Mouse (Mus musculus): ENCODE measurements around the gene Abca4.
"Not testable (repeated sequence)": the region's sequence is repeated elsewhere in the genome, so short reads cannot be mapped to it uniquely, and the experiment has no call there.

The Abca4 gene

GRCm38 (mm10) chr3:122058439-122059198, 14.4 kb downstream of the Abca4 start:
- DNase-seq (ENCODE audit: low read depth, low spot score): no peak

GRCm38 (mm10) chr3:122062586-122062985, 18.3 kb downstream of the Abca4 start:
- DNase-seq (ENCODE audit: low read depth, low spot score): no peak

GRCm38 (mm10) chr3:122064556-122065410, 20.5 kb downstream of the Abca4 start:
- DNase-seq (ENCODE audit: low read depth, low spot score): no peak

GRCm38 (mm10) chr3:122071769-122072168, 27.5 kb downstream of the Abca4 start:
- DNase-seq (ENCODE audit: low read depth, low spot score): no peak

GRCm38 (mm10) chr3:122072646-122073571, 28.7 kb downstream of the Abca4 start:
- no peak for DNase-seq (ENCODE audit: low read depth, low spot score)

- DNase-seq (ENCODE audit: low read depth, low spot score): no peak
Observed at GRCm38 (mm10) chr3:122073595-122073994, 29.4 kb downstream of the Abca4 start.

GRCm38 (mm10) chr3:122074334-122074733, 30.1 kb downstream of the Abca4 start:
- DNase-seq (ENCODE audit: low read depth, low spot score): no peak

- DNase-seq (ENCODE audit: low read depth, low spot score): no peak
Observed at GRCm38 (mm10) chr3:122078141-122078540, 33.9 kb downstream of the Abca4 start.

GRCm38 (mm10) chr3:122079172-122079571, 34.9 kb downstream of the Abca4 start:
- no peak for DNase-seq (ENCODE audit: low read depth, low spot score)

GRCm38 (mm10) chr3:122081634-122082033, 37.4 kb downstream of the Abca4 start:
- DNase-seq (ENCODE audit: low read depth, low spot score): not testable (repeated sequence)

GRCm38 (mm10) chr3:122082338-122082737, 38.1 kb downstream of the Abca4 start:
- DNase-seq (ENCODE audit: low read depth, low spot score): no peak

GRCm38 (mm10) chr3:122085157-122085989, 41.1 kb downstream of the Abca4 start:
- DNase-seq (ENCODE audit: low read depth, low spot score): no peak

- no peak for DNase-seq (ENCODE audit: low read depth, low spot score)
Observed at GRCm38 (mm10) chr3:122088054-122088681, 43.9 kb downstream of the Abca4 start.

- no peak for DNase-seq (ENCODE audit: low read depth, low spot score)
Observed at GRCm38 (mm10) chr3:122090338-122090737, 46.1 kb downstream of the Abca4 start.

- DNase-seq (ENCODE audit: low read depth, low spot score): no peak
Observed at GRCm38 (mm10) chr3:122099713-122100112, 55.5 kb downstream of the Abca4 start.

- no peak for DNase-seq (ENCODE audit: low read depth, low spot score)
Observed at GRCm38 (mm10) chr3:122102091-122102490, 57.8 kb downstream of the Abca4 start.

GRCm38 (mm10) chr3:122103864-122104808, 59.9 kb downstream of the Abca4 start:
- DNase-seq (ENCODE audit: low read depth, low spot score): peak; percentile 59

GRCm38 (mm10) chr3:122106920-122107319, 62.7 kb downstream of the Abca4 start:
- DNase-seq (ENCODE audit: low read depth, low spot score): no peak

GRCm38 (mm10) chr3:122107643-122108194, 63.5 kb downstream of the Abca4 start:
- no peak for DNase-seq (ENCODE audit: low read depth, low spot score)
